Mouse (Mus musculus) forebrain, embryonic 10.5 days (tissue): ENCODE results near the gene Commd3. TPM values are rescaled to one million over a fixed set of nuclear protein-coding genes. Genes with fewer than 3 reads are reported as not detected.
A peak's percentile ranks its signal among the peaks of the same experiment; 100 is the strongest.

ENCODE experiments used
- DNase-seq: peaks from one replicate; pipeline ENCODE4 v3.0.0-alpha.2; 2017; ENCODE audit warnings: low spot score; ENCODE audit errors: extremely low spot score
- H3K27ac ChIP-seq: fragments of 300-500 bp; sonication (generic); 2 replicates; pipeline ENCODE4 v1.5.1; 2016; ENCODE audit warnings: mild to moderate bottlenecking
- H3K27me3 ChIP-seq: fragments of 300-500 bp; sonication (generic); 2 replicates; pipeline ENCODE4 v1.6.1; 2016; ENCODE audit warnings: mild to moderate bottlenecking; ENCODE audit not compliant: poor library complexity, severe bottlenecking
- H3K36me3 ChIP-seq: fragments of 300-500 bp; sonication (generic); replicated peaks from 2 replicates; pipeline ENCODE4 v1.6.1; 2016; ENCODE audit warnings: mild to moderate bottlenecking, moderate library complexity
- H3K4me1 ChIP-seq: fragments of 300-500 bp; sonication (generic); 2 replicates; pipeline ENCODE4 v1.6.1; 2016
- H3K4me3 ChIP-seq: fragments of 300-500 bp; sonication (generic); 2 replicates; pipeline ENCODE4 v1.5.1; 2016; ENCODE audit warnings: mild to moderate bottlenecking, moderate library complexity
- H3K9me3 ChIP-seq: fragments of 300-500 bp; sonication (generic); 2 replicates; pipeline ENCODE4 v1.6.1; 2016; ENCODE audit warnings: mild to moderate bottlenecking, moderate library complexity
- WGBS: fragments of 180-500 bp; shearing (Covaris S2); methylation state at CpG from one replicate; pipeline ENCODE4 v1.1.7; 2016; 5-methylcytosine and 5-hydroxymethylcytosine counted together
- polyA plus RNA-seq: library from polyadenylated mRNA; unstranded; fragments of >200 nt; fragmentation: Nextera tagmentation; extraction: Ambion mirVana; gene quantifications from 2 replicates; pipeline ENCODE4 v1.2.1, GENCODE M21; 2016

Commd3 gene
- 87.4 and 90.9 TPM in 2 replicates for polyA plus RNA-seq

DNA sequence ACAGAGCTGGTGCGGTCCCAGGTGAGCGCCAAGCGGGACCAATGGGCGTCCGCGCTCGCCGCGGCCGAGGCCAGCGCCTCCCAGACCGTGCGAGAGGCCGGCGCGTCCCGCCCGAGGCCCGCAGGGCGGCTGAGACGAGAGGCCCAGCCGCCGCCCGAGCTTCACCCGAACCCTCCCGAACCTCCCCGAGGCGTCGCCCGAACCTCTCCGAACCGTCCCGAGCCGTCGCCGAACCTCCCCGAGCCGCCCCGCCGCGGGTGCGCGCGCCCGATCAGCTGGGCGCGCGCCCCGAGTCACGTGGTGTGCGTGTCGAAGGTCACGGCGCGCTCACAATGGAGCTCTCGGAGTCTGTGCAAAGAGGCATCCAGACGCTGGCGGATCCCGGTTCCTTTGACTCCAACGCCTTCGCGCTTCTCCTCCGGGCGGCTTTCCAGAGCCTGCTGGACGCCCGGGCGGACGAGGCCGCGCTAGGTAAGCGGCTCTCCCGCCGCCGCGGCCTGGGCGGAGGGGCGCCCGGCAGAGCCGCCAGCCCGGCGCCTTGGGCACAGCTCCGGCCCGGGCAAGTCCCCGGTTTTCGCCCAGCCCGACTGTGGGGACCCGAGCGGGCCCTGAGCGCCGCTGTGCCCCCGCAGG is at the start of gene Commd3:
Gene Commd3, plus strand, starts transcription at position 252 of the 633 bp plus-strand sequence.
- H3K4me1 ChIP-seq = peaks cover 40% of the 10 kb centered on the region
- DNase-seq = peak; percentile 92
- H3K27ac ChIP-seq = peak within 1 kb of the TSS; percentile 99
- no peaks in the 10 kb centered on the region for H3K9me3 ChIP-seq
- WGBS = under 1% methylated on average over 90 of the region's 91 CpGs
- no peaks in the 10 kb centered on the region for H3K36me3 ChIP-seq
- H3K4me3 ChIP-seq = peak within 1 kb of the TSS; percentile 79
- peaks cover 60% of the 10 kb centered on the region for H3K27me3 ChIP-seq

DNA sequence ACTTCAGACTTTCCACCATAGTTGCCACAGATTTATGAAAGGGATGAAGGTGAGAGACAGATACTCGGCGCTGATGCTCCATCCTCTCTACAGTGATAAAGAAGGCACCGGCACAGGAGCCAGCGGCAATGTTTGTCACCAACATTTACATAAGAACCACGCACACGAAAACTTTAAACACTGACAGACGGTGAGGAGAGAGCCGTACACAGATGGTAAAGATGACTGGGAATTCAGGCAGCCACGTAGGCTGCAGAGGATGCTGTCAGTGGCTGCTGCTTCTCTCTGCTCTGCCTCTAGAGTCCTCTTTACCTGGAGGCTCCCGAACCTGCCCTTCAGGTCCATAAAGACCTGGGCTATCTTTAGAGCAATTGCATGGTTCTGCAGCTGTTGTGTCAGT is 49.0 kb upstream of the Commd3 start:
- no peak overlapping the region for H3K27ac ChIP-seq
- peaks cover 14% of the 10 kb centered on the region for H3K4me1 ChIP-seq
- DNase-seq = no peak
- H3K4me3 ChIP-seq = no peak overlapping the region
- H3K27me3 ChIP-seq = peaks cover 24% of the 10 kb centered on the region
- H3K9me3 ChIP-seq = no peaks in the 10 kb centered on the region
- WGBS = 78% methylated on average over 10 of the region's 10 CpGs
- no peaks in the 10 kb centered on the region for H3K36me3 ChIP-seq

DNA sequence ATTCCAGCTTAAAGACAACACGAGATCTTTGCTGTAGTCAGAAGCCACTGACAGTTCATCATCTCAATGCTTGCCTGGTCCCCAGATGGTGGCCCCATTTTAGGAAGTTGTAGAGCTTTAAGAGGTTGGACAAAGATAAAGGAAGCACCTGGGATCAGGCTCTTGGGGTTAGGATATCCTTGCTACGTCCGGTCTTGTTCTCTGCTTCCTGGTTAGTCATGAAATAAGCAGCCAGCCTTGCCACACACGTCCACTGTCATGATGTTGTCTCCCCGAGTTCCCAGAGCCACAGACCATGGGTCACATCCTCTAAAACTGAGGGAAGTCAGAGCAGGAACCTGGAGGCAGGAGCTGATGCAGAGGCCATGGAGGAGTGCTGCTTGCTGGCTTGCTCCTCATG is 41.6 kb upstream of the Commd3 start:
- DNase-seq = no peak
- Histone ChIP-seq H3K36me3 (no peaks in the 10 kb centered on the region), H3K27ac (no peak overlapping the region), H3K4me3 (no peak overlapping the region), H3K27me3 (no peaks in the 10 kb centered on the region), H3K4me1 (peaks cover 3% of the 10 kb centered on the region; the same call in 1 of the 2 replicates), H3K9me3 (no peaks in the 10 kb centered on the region)
- WGBS = 84% methylated on average over 5 of the region's 5 CpGs

DNA sequence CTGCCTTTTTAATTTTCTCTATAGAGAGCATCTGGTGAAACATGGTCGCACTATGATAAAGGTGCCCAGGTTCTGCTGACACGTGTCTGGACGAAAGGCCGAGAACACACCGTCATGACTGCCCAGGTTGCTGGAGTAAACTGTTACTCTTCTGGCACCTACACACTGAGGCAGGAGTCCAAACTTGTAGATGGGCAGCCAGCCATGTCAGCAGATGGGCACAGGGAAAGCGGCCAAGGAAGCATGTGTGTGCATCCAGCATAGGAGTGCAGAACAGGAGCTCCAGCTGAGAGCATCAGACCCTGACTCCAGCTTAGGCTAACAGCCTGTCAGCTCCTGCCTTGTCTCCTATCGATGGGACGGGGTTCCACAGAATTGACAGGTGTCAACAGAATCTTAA is 37.1 kb upstream of the Commd3 start:
- Histone ChIP-seq H3K4me3 (no peak overlapping the region), H3K36me3 (no peaks in the 10 kb centered on the region), H3K27ac (no peak overlapping the region), H3K27me3 (no peaks in the 10 kb centered on the region), H3K4me1 (no peaks in the 10 kb centered on the region), H3K9me3 (peaks cover 2% of the 10 kb centered on the region; the same call in 1 of the 2 replicates)
- DNase-seq = no peak
- 93% methylated on average over 8 of the region's 8 CpGs for WGBS

DNA sequence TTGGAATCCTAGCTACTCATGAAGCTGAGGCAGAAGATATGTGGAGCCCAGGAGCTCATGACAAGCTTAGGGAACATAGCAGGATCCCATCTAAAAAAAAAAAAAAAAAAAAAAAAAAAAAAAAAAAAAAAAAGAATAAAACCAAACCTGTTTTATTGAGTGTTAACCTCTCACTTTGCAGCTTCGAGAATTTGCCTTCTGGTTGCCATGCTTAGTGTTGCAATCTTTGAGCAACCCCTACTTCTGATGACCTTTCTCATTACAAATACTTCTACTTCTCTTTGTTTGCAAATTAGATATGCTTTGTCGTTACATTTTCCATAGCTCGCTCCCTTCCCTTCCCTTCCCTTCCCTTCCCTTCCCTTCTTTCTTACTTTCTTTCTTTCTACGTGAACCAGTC is 23.6 kb upstream of the Commd3 start:
- Histone ChIP-seq H3K27ac (no peak overlapping the region), H3K27me3 (0 out of 2 replicates have a peak, but pooled peaks cover 4% of the 10 kb centered on the region), H3K4me1 (no peaks in the 10 kb centered on the region), H3K9me3 (no peaks in the 10 kb centered on the region), H3K36me3 (no peaks in the 10 kb centered on the region), H3K4me3 (no peak overlapping the region)
- WGBS = 85% methylated on average over 4 of the region's 4 CpGs
- DNase-seq = no peak

DNA sequence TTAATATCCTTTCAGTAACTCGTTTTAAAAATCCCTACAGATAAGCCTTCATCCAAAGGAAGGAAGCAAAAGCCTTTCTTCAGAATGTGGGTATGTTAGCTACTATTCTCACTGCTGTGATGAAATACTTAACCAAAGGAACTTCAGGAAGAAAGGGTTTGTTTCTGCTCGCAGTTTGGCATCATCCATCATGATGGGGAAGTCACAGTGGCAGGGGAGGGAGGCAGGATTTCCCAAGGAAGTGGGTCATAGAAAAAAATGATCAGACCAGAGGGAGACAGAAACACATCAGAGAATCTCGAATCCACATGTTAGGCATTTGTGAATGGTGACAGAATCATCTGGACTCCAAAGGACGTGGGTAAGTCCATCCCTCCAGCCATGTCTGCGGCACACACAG is 17.4 kb upstream of the Commd3 start:
- Histone ChIP-seq H3K4me1 (no peaks in the 10 kb centered on the region), H3K27ac (no peak overlapping the region), H3K9me3 (no peaks in the 10 kb centered on the region), H3K27me3 (no peaks in the 10 kb centered on the region), H3K36me3 (no peaks in the 10 kb centered on the region), H3K4me3 (no peak overlapping the region)
- DNase-seq = no peak
- WGBS = 83% methylated on average over 5 of the region's 5 CpGs

DNA sequence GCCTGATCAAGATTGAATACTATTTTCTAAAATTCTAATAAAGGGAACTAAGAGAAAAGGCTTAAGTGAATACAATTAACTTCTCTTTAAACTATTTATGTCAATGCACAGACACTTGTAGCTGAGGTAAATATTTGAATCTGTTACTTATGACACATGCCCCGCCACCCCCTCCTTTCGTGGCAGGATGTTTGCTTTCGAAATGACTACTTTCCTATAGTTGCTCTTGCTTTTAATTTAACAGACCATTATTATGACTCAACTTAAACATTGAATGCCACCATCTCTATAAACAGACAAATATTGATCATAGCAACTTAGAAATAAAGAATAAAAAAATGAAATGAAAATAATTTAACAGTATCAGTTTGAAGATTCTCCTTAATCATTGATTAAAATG is 8.2 kb upstream of the Commd3 start:
- WGBS = 94% methylated on average over 3 of the region's 3 CpGs
- H3K27ac ChIP-seq = no peak overlapping the region
- DNase-seq = no peak
- H3K27me3 ChIP-seq = peaks cover 13% of the 10 kb centered on the region
- no peaks in the 10 kb centered on the region for H3K9me3 ChIP-seq
- H3K4me1 ChIP-seq = no peaks in the 10 kb centered on the region
- no peak overlapping the region for H3K4me3 ChIP-seq
- no peaks in the 10 kb centered on the region for H3K36me3 ChIP-seq

DNA sequence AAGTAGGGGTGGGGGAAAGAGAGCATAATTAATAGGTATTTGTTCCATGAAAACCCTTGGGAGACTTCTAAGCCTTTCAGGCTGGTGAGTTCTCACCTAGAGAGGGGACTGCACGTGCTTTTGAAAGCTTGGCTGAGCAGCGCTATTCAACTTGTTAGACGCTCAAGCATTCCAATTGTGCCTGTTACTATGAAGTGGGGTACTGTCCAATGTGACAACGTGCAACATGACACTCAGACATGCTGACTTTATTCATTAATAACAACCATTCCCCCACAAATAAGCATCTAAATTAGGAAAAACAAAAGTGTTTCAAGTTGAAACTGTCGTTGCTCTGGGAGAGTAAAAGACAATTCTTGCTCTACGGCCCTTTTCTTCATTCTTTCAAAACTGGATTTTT is 1.1 kb upstream of the Commd3 start:
- H3K9me3 ChIP-seq = no peaks in the 10 kb centered on the region
- peaks cover 60% of the 10 kb centered on the region for H3K27me3 ChIP-seq
- peak; percentile 37 for DNase-seq
- H3K36me3 ChIP-seq = no peaks in the 10 kb centered on the region
- no peak overlapping the region; the same call in 1 of the 2 replicates for H3K4me3 ChIP-seq
- peaks cover 38% of the 10 kb centered on the region for H3K4me1 ChIP-seq
- H3K27ac ChIP-seq = no peak overlapping the region
- 1% methylated on average over 6 of the region's 6 CpGs for WGBS

DNA sequence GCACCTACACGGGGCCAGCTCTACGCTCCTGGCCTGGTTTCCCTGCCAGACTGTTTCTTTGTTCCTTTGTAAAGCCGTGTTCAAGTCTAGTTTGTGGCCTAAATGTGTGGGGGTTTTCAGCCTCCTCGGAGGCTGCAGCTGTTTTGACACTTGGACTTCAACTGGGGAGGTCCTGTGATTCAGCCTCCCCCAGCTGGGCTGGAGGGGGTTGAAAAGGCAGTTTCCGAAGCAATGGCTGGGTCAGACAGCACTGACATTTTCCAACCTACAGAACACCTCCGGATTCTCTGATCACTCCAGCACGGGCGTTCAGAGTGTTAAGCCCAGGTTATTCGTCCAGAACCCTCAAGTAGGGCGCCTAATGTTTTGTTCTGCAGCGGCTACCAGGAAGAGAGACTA is 581 bp downstream of the Commd3 start:
- H3K4me1 ChIP-seq = peaks cover 40% of the 10 kb centered on the region
- H3K27ac ChIP-seq = peak overlapping the region; percentile 99
- WGBS = under 1% methylated on average over 11 of the region's 11 CpGs
- no peaks in the 10 kb centered on the region for H3K36me3 ChIP-seq
- peaks cover 56% of the 10 kb centered on the region for H3K27me3 ChIP-seq
- no peak for DNase-seq
- H3K9me3 ChIP-seq = no peaks in the 10 kb centered on the region
- H3K4me3 ChIP-seq = peak overlapping the region; percentile 79

DNA sequence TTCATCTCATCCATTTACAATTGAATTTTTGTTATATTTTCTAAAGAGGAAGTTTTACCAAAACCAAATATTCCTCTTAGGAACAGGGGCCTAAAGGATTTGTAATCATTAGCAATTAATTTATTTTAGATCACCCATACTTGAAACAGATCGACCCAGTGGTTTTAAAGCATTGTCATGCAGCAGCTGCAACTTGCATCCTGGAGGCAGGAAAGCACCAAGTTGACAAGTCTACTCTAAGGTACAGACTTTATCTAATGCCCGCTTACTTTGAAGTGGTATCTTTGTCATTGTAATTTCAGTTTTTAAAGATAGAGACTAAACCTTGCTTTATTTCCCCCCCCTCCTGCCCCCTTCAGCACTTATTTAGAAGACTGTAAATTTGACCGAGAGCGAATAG is 1.6 kb downstream of the Commd3 start:
- Histone ChIP-seq H3K36me3 (no peaks in the 10 kb centered on the region), H3K27me3 (peaks cover 61% of the 10 kb centered on the region), H3K4me1 (peaks cover 46% of the 10 kb centered on the region), H3K9me3 (no peaks in the 10 kb centered on the region), H3K4me3 (no peak overlapping the region; the same call in 1 of the 2 replicates), H3K27ac (no peak overlapping the region)
- WGBS = 5% methylated on average over 4 of the region's 4 CpGs
- no peak for DNase-seq

DNA sequence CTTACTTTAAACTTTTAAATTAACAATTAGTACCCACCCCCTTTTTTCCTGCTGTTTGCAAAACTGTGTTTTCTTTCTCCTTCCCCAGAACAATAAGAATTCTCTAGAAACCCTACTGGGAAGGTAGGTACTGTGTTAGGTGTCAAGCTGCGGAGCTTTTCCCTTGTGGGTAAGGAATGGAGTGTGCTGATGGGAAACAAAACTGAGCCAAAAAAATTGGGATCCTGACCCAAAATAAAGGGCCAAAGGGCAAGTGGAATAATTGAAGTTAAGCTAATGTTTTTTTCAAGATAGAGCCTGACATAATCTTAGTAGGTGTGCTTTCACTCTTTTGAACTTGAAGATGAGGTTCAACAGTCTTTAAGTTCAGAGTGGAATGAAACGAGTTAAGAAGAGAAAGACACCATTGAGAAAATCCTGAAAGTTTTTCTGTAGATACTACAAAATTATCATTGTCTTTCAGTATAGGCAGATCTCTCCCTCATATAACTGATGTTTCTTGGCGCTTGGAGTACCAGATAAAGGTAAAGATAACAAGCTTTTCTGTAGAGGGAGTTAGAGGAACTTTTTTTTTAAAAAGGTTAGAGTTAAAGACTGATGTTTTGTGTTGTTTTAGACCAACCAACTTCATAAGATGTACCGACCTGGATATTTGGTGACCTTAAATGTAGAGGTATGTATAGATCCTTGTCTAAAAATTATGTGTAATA is 2.2 kb downstream of the Commd3 start:
- H3K27ac ChIP-seq = no peak overlapping the region
- WGBS = 7% methylated on average over 4 of the region's 4 CpGs
- H3K36me3 ChIP-seq = no peaks in the 10 kb centered on the region
- H3K4me3 ChIP-seq = no peak overlapping the region
- no peak for DNase-seq
- no peaks in the 10 kb centered on the region for H3K9me3 ChIP-seq
- H3K4me1 ChIP-seq = peaks cover 52% of the 10 kb centered on the region
- H3K27me3 ChIP-seq = peaks cover 61% of the 10 kb centered on the region

DNA sequence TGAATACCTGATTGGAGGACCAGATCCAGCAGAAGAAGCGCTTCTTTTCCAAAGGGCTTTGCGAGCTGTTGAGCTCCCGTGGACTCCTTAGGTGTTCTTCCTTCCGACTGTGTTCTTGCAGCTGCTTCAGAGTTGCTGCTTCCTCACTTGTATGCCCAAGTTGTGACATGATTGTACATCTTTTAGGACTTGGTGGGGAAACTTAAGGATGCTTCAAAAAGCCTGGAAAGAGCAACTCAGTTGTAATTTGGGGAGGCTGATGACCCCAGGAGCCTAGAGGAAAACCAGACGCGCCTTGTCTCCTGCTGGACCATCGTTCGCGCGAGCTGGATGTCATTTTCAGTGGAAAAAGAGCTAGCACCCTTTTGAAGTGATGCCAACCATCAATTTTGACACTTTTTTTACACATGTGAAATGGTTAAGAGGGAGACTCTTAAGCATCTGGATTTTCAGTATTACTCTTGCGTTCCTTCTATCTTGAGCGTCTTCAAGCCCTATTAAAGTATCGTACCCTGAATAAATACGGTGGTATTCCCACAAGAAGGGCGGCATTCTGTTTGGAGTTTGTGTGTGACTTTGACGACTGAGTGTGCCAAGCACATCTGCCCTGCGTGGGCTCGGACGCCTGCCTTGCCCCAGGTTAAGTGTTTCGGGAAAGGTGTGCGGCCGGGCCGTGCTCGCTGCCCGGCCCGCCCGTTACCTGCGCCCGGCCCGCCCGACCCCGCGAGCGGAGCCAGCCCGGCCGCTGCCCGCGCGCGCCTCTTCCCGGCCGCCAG is 3.7 kb downstream of the Commd3 start:
- peak overlapping the region; percentile 85 for H3K4me3 ChIP-seq
- peaks cover 61% of the 10 kb centered on the region for H3K27me3 ChIP-seq
- H3K27ac ChIP-seq = peak overlapping the region; percentile 98
- DNase-seq = peak; percentile 55
- 4% methylated on average over 42 of the region's 42 CpGs for WGBS
- peaks cover 66% of the 10 kb centered on the region for H3K4me1 ChIP-seq
- H3K36me3 ChIP-seq = no peaks in the 10 kb centered on the region
- H3K9me3 ChIP-seq = no peaks in the 10 kb centered on the region
